Mouse (Mus musculus): Measurements from ENCODE around the gene Acoxl. TPM values are rescaled to one million over a fixed set of nuclear protein-coding genes. Genes with fewer than 3 reads are reported as not detected.
A peak's percentile ranks its signal among the peaks of the same experiment; 100 is the strongest.

Gene Acoxl
- polyA plus RNA-seq, 1 experiment from 2014 or later: 0.12 TPM

GRCm38 (mm10) chr2:128122891-128123771 lies 284.5 kb downstream of the Acoxl start:
- H3K4me2 ChIP-seq: peak overlapping the region; percentile 99
- WGBS: 2% methylated on average over 40 of the region's 40 CpGs
- no peaks in the 10 kb centered on the region for H3K36me3 ChIP-seq
- peak overlapping the region; percentile 81 for H3K4me3 ChIP-seq
- H3K9me3 ChIP-seq: no peaks in the 10 kb centered on the region
- peak overlapping the region; percentile 80 for H3K9ac ChIP-seq
- no peak for ATAC-seq (ENCODE audit: extremely low read depth, insufficient number of reproducible peaks, low FRiP score, low TSS enrichment)
- H3K4me1 ChIP-seq: peaks cover 30% of the 10 kb centered on the region
- H3K27me3 ChIP-seq (replicated peaks): peaks cover 46% of the 10 kb centered on the region
- no peak overlapping the region for H3K27ac ChIP-seq (replicated peaks)

DNA sequence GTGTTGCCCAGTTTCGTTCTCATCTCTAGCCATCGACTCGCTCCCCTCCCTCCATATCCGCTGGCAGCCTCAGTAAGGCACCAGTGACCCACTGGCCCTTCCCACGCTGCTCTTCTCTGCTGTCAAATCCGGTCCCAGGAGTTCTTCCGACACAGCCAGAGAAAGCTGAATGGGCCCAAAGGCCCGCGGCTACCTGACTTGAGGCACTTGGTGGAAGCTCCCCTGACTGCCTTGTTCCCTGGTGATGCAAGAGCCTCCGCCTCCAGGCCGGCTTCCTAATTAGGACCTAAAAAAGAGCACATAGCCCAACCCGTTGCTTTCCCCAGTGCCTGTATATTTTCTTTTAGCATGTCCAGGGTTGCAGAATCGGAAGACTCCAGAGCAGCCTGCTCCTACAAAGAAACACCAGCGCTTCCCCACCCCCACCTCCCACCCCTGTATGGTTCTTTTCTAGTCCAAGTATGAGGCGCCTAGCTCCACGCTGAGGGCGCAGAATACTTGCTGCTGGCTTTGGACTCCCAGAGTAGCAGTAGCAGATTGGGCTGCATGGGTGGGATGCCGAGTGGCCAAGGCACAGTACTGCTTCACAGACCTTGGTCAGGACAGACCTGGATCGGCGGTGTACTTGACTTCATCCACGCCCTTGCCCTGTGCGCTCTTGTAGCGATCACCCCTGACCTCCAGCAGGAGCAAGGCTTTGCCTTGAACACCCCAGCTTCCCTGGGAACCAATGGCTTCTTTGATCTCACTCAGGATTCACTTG lies 285.4 kb downstream of the Acoxl start:
- H3K36me3 ChIP-seq: peaks cover 5% of the 10 kb centered on the region
- peaks cover 46% of the 10 kb centered on the region for H3K27me3 ChIP-seq (replicated peaks)
- peak overlapping the region; percentile 81 for H3K4me3 ChIP-seq
- peak overlapping the region; percentile 99 for H3K4me2 ChIP-seq
- peak overlapping the region; percentile 80 for H3K9ac ChIP-seq
- peaks cover 40% of the 10 kb centered on the region for H3K4me1 ChIP-seq
- no peak overlapping the region for H3K27ac ChIP-seq (replicated peaks)
- H3K9me3 ChIP-seq: no peaks in the 10 kb centered on the region
- 6% methylated on average over 23 of the region's 23 CpGs for WGBS
- ATAC-seq (ENCODE audit: extremely low read depth, insufficient number of reproducible peaks, low FRiP score, low TSS enrichment): no peak

DNA sequence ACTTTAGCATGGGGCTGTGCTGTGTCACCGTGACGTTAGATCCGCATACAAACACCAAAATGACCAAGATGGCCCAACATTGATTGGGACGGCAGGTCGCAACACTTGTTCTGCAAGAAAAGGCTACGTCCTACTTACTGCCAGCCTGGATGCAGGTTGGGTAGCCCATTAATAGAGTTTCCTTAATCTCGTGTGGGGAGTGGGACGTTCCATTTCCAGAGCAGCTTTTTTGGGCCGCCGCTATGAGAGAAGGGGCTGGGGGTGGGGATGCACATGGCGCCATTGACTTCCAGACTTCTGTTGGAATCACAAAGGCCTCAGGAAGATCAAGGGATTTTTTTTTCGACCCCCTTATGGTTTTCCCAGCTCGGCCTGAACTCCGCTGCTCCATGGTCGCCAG lies 286.0 kb downstream of the Acoxl start:
- no peak for ATAC-seq (ENCODE audit: extremely low read depth, insufficient number of reproducible peaks, low FRiP score, low TSS enrichment)
- H3K27me3 ChIP-seq (replicated peaks): peaks cover 45% of the 10 kb centered on the region
- peaks cover 11% of the 10 kb centered on the region for H3K36me3 ChIP-seq
- peak overlapping the region; percentile 99 for H3K4me2 ChIP-seq
- 7% methylated on average over 15 of the region's 15 CpGs for WGBS
- no peaks in the 10 kb centered on the region for H3K9me3 ChIP-seq
- H3K27ac ChIP-seq (replicated peaks): no peak overlapping the region
- peaks cover 45% of the 10 kb centered on the region for H3K4me1 ChIP-seq
- H3K4me3 ChIP-seq: peak overlapping the region; percentile 81
- H3K9ac ChIP-seq: peak overlapping the region; percentile 80

GRCm38 (mm10) chr2:128125635-128126470 lies 287.2 kb downstream of the Acoxl start, which contains the start of gene Bcl2l11:
TSS of gene Bcl2l11 (plus strand) at chr2:128126038.
- no peaks in the 10 kb centered on the region for H3K9me3 ChIP-seq
- peaks cover 23% of the 10 kb centered on the region for H3K36me3 ChIP-seq
- H3K9ac ChIP-seq: peak within 1 kb of the TSS; percentile 87
- H3K4me1 ChIP-seq: peaks cover 51% of the 10 kb centered on the region
- H3K4me2 ChIP-seq: peak within 1 kb of the TSS; percentile 99
- peaks cover 37% of the 10 kb centered on the region for H3K27me3 ChIP-seq (replicated peaks)
- 1% methylated on average over 74 of the region's 76 CpGs for WGBS
- ATAC-seq (ENCODE audit: extremely low read depth, insufficient number of reproducible peaks, low FRiP score, low TSS enrichment): peak; percentile 81
- H3K4me3 ChIP-seq: peak within 1 kb of the TSS; percentile 81
- peak within 1 kb of the TSS; percentile 90 for H3K27ac ChIP-seq (replicated peaks)

DNA sequence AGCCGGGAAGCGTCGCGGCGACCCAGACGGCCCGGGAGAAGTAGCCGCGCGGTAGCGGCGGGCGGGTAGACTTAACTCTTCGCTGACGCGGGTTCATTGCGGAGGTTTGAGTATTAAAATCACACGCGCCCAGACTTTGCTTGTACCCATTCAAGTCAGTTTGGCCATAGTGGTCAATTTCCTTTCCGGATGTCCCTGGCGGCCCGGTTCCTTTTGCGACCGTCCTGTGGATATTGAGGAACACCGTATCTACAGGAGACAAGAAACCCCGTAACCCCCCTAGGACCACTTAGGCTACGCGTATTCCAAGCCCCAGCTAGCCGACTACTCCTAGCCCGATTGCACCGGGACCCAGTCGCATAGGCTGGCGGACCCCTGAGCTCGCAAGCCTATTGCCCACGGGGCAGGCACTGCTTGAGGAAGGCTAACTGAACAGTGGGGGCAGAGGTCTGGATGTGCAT lies 287.9 kb downstream of the Acoxl start:
- no peak for ATAC-seq (ENCODE audit: extremely low read depth, insufficient number of reproducible peaks, low FRiP score, low TSS enrichment)
- Histone ChIP-seq H3K27ac (replicated peaks) (peak overlapping the region; percentile 90), H3K4me2 (peak overlapping the region; percentile 99), H3K27me3 (replicated peaks) (peaks cover 29% of the 10 kb centered on the region), H3K9me3 (no peaks in the 10 kb centered on the region), H3K36me3 (peaks cover 30% of the 10 kb centered on the region), H3K4me3 (peak overlapping the region; percentile 81), H3K9ac (peak overlapping the region; percentile 87), H3K4me1 (peaks cover 51% of the 10 kb centered on the region)
- WGBS: under 1% methylated on average over 35 of the region's 35 CpGs

DNA sequence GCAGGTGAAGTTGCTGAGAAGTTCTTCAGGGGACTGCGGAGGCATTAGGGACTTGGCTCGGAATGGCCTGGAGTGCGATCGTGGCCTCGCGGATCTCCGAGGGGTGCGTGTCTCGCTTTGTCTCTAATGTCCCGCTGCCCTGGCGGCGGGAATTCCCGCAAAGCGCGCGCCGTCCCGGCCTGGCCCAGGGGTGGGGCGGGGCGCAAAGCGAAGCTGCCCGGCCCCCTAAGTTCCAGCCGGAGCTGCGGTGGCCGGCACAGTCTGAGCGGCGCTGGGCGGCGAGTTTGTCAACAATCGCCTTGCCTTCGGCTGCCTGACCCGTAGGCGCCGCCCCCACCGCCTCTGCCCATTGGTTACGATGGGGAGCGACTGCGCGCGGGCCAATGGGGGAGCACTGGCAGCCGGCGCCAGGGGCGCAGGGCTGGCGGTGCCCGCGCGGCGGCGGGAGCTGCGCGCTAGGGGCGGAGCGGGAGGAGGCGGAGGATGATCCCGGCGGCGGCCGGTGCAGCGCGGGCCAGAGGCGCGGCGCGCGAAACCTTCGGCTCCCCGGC lies 288.5 kb downstream of the Acoxl start:
- Histone ChIP-seq H3K4me3 (peak overlapping the region; percentile 81), H3K4me2 (peak overlapping the region; percentile 99), H3K27ac (replicated peaks) (peak overlapping the region; percentile 90), H3K27me3 (replicated peaks) (peaks cover 23% of the 10 kb centered on the region), H3K4me1 (peaks cover 51% of the 10 kb centered on the region), H3K9ac (peak overlapping the region; percentile 87), H3K9me3 (no peaks in the 10 kb centered on the region), H3K36me3 (peaks cover 36% of the 10 kb centered on the region)
- under 1% methylated on average over 63 of the region's 67 CpGs for WGBS
- peak; percentile 79 for ATAC-seq (ENCODE audit: extremely low read depth, insufficient number of reproducible peaks, low FRiP score, low TSS enrichment)

GRCm38 (mm10) chr2:128127691-128128292 lies 289.1 kb downstream of the Acoxl start:
- Histone ChIP-seq H3K9me3 (no peaks in the 10 kb centered on the region), H3K36me3 (peaks cover 41% of the 10 kb centered on the region), H3K9ac (peak overlapping the region; percentile 87), H3K27ac (replicated peaks) (peak overlapping the region; percentile 90), H3K4me2 (peak overlapping the region; percentile 99), H3K4me3 (peak overlapping the region; percentile 81), H3K4me1 (peaks cover 48% of the 10 kb centered on the region), H3K27me3 (replicated peaks) (peaks cover 18% of the 10 kb centered on the region; the same call in 1 of the 2 replicates)
- WGBS: under 1% methylated on average over 46 of the region's 48 CpGs
- ATAC-seq (ENCODE audit: extremely low read depth, insufficient number of reproducible peaks, low FRiP score, low TSS enrichment): no peak; the same call in 1 of the 2 replicates

DNA sequence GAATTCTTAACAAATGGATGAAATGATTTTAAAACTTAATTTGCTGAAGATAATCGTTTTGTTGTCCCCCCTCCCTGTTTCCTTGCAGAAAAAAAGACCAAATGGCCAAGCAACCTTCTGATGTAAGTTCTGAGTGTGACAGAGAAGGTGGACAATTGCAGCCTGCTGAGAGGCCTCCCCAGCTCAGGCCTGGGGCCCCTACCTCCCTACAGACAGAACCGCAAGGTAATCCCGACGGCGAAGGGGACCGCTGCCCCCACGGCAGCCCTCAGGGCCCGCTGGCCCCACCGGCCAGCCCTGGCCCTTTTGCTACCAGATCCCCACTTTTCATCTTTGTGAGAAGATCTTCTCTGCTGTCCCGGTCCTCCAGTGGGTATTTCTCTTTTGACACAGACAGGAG lies 289.9 kb downstream of the Acoxl start:
- WGBS: 56% methylated on average over 10 of the region's 10 CpGs
- Histone ChIP-seq H3K27me3 (replicated peaks) (peaks cover 12% of the 10 kb centered on the region; the same call in 1 of the 2 replicates), H3K36me3 (peaks cover 45% of the 10 kb centered on the region), H3K4me3 (peak overlapping the region; percentile 81), H3K9ac (peak overlapping the region; percentile 87), H3K9me3 (no peaks in the 10 kb centered on the region), H3K4me1 (peaks cover 40% of the 10 kb centered on the region), H3K4me2 (peak overlapping the region; percentile 99), H3K27ac (replicated peaks) (peak overlapping the region; percentile 90)
- ATAC-seq (ENCODE audit: extremely low read depth, insufficient number of reproducible peaks, low FRiP score, low TSS enrichment): no peak

- Histone ChIP-seq H3K4me2 (no peak overlapping the region), H3K27ac (replicated peaks) (no peak overlapping the region), H3K4me3 (no peak overlapping the region), H3K9me3 (no peaks in the 10 kb centered on the region), H3K9ac (no peak overlapping the region), H3K27me3 (replicated peaks) (no peaks in the 10 kb centered on the region), H3K4me1 (peaks cover 37% of the 10 kb centered on the region), H3K36me3 (peaks cover 67% of the 10 kb centered on the region)
- WGBS: 87% methylated on average over 11 of the region's 11 CpGs
- ATAC-seq (ENCODE audit: extremely low read depth, insufficient number of reproducible peaks, low FRiP score, low TSS enrichment): no peak
Observed at GRCm38 (mm10) chr2:128131503-128131902, 292.8 kb downstream of the Acoxl start.

GRCm38 (mm10) chr2:128132635-128133034 lies 294.0 kb downstream of the Acoxl start:
- ATAC-seq (ENCODE audit: extremely low read depth, insufficient number of reproducible peaks, low FRiP score, low TSS enrichment): no peak
- no peak overlapping the region for H3K4me3 ChIP-seq
- no peak overlapping the region for H3K27ac ChIP-seq (replicated peaks)
- 72% methylated on average over 5 of the region's 5 CpGs for WGBS
- H3K9me3 ChIP-seq: no peaks in the 10 kb centered on the region
- H3K36me3 ChIP-seq: peaks cover 70% of the 10 kb centered on the region
- H3K9ac ChIP-seq: no peak overlapping the region
- no peaks in the 10 kb centered on the region for H3K27me3 ChIP-seq (replicated peaks)
- peaks cover 46% of the 10 kb centered on the region for H3K4me1 ChIP-seq
- H3K4me2 ChIP-seq: no peak overlapping the region

Measured in heart, embryonic 13.5 days (tissue).